Comparison of ENCODE assay signal across 24 mouse cellular contexts in the genomic region with DNA sequence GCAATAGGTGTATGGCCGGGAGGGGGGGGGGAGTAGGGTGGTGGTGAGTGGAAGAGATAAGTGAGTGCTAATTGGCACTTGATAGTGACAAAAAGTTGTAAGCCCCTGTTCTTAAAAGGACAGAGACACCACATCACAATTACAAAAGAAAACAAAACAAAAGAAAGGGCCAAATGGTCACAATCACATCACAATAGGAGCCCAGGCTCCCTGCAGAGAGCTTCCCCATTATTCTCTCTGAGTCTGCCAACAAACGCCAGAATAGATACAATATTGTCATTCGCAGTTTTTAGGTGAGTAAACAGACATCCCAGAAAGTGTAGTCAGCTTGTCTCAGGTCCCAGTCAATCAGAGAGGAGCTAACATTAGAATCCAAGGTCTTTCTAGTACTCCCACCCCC.
DNase-seq lines count a peak whose midpoint lies in the region; ATAC-seq and TF ChIP-seq lines count a peak whose summit lies in the region.
"Had no signal": no experiment of that assay in that cellular context is flagged by ENCODE, and none has a peak within 500 bp of the region (broad histone marks: within the 10 kb centered on the region; RNA-seq: fewer than 3 reads in every experiment).

No protein-coding gene starts in this region.

- no peak overlapping the region for H3K9ac ChIP-seq in ES-E14 (ENCODE audit: insufficient read depth, low read depth, low read length, poor library complexity, severe bottlenecking)
- no peak overlapping the region for H3K9ac ChIP-seq in heart, embryonic 11.5 days (ENCODE audit: low read depth, low read length)
- H3K9ac ChIP-seq: heart, embryonic 13.5 days; hindbrain, embryonic 12.5 days had no signal

- no peaks in the 10 kb centered on the region for H3K36me3 ChIP-seq in ES-E14 (ENCODE audit: control insufficient read depth, insufficient read depth, low read length, poor library complexity, severe bottlenecking)
- H3K36me3 ChIP-seq in heart, embryonic 11.5 days (ENCODE audit: control insufficient read depth, insufficient read depth, low read length) = no peaks in the 10 kb centered on the region
- H3K36me3 ChIP-seq: embryonic facial prominence, embryonic 10.5 days; forebrain, embryonic 10.5 days; heart, embryonic 13.5 days; hindbrain, embryonic 12.5 days had no signal

- TF ChIP-seq CTCF in cerebellum, adult 2 months (IDR thresholded peaks at IDR 0.05; ENCODE audit: borderline replicate concordance, insufficient read depth, low read depth, low read length) = no peak
- TF ChIP-seq CTCF in layer of hippocampus, adult 2 months (conservative IDR thresholded peaks at IDR 0.05) = no peak

- no peaks in the 10 kb centered on the region for H3K9me3 ChIP-seq in ES-E14 (ENCODE audit: control insufficient read depth, insufficient read depth, low read depth, low read length)
- H3K9me3 ChIP-seq in heart, embryonic 11.5 days (replicated peaks; ENCODE audit: control insufficient read depth, low read length) = no peaks in the 10 kb centered on the region
- H3K9me3 ChIP-seq: embryonic facial prominence, embryonic 10.5 days; forebrain, embryonic 10.5 days; heart, embryonic 13.5 days; hindbrain, embryonic 12.5 days had no signal

- TF ChIP-seq POLR2A in cerebellum, adult 2 months (IDR thresholded peaks at IDR 0.05; ENCODE audit: borderline replicate concordance, insufficient read depth, low read length) = no peak

- H3K4me1 ChIP-seq in ES-E14 (ENCODE audit: control insufficient read depth in 2 of 2, insufficient read depth in 2 of 2, low read length in 2 of 2, poor library complexity in 1 of 2) = peaks cover 1 to 2% of the 10 kb centered on the region in 2 experiments; a peak in 1 of 4 replicates
- peaks cover 12% of the 10 kb centered on the region for H3K4me1 ChIP-seq in cerebellum, adult 2 months (ENCODE audit: control insufficient read depth, insufficient read depth, low read length)
- H3K4me1 ChIP-seq in heart, embryonic 11.5 days (ENCODE audit: control insufficient read depth, insufficient read depth, low read length) = no peaks in the 10 kb centered on the region
- H3K4me1 ChIP-seq: heart, embryonic 13.5 days had no signal

- H3K27me3 ChIP-seq in cerebellum, adult 2 months (ENCODE audit: control insufficient read depth, insufficient read depth, low read length) = no peaks in the 10 kb centered on the region
- no peaks in the 10 kb centered on the region for H3K27me3 ChIP-seq in heart, embryonic 11.5 days (ENCODE audit: control insufficient read depth, insufficient read depth, low read length)
- H3K27me3 ChIP-seq: CH12.LX; heart, embryonic 13.5 days had no signal

- no peak overlapping the region for H3K4me2 ChIP-seq in heart, embryonic 11.5 days
- H3K4me2 ChIP-seq: heart, embryonic 13.5 days; hindbrain, embryonic 12.5 days had no signal

- ATAC-seq in heart, embryonic 11.5 days (replicated peaks; ENCODE audit: insufficient number of reproducible peaks, low FRiP score, low TSS enrichment) = no peak
- ATAC-seq: forebrain, embryonic 16.5 days; inflammation-experienced regulatory T-cells, adult 6 months had no signal

- no peak overlapping the region for H3K4me3 ChIP-seq in ES-E14 (ENCODE audit: insufficient read depth in 1 of 2, low read depth in 1 of 2, low read length in 2 of 2, poor library complexity in 1 of 2, severe bottlenecking in 1 of 2)
- no peak overlapping the region for H3K4me3 ChIP-seq in cerebellum, adult 2 months (replicated peaks; ENCODE audit: insufficient read depth, low read depth, low read length)
- no peak overlapping the region for H3K4me3 ChIP-seq in layer of hippocampus, adult 2 months
- H3K4me3 ChIP-seq in heart, embryonic 11.5 days (ENCODE audit: low read depth, low read length) = no peak overlapping the region
- H3K4me3 ChIP-seq: embryonic facial prominence, embryonic 10.5 days; forebrain, embryonic 10.5 days; heart, embryonic 13.5 days; hindbrain, embryonic 12.5 days; myocyte had no signal

- DNase-seq in ES-E14 (ENCODE audit: low read depth, low spot score) (peak; percentile 78), WW6 (ENCODE audit: low read depth, low spot score) (peak; percentile 38)
- peak; percentile 76 to 82 for DNase-seq in cerebellum, adult 2 months
- DNase-seq in retina, embryonic 14.5 days (ENCODE audit: low spot score) = peak; percentile 68
- no peak for DNase-seq in urinary bladder, postnatal 4 days (ENCODE audit: low spot score in 2 of 2)
- DNase-seq in layer of hippocampus, adult 2 months (ENCODE audit: low spot score in 2 of 2) = no peak
- DNase-seq: adrenal gland, postnatal 36 days; B cell, adult 2 months; gastrocnemius, postnatal 10 days; heart, postnatal 14 days; kidney, adult 9 months; kidney, postnatal 25 days; layer of hippocampus, postnatal 36 days; lung, postnatal 4 days; midbrain, embryonic 14.5 days had no signal

- H3K27ac ChIP-seq in ES-E14 (ENCODE audit: insufficient read depth, low read depth, low read length, poor library complexity, severe bottlenecking) = no peak overlapping the region
- no peak overlapping the region for H3K27ac ChIP-seq in cerebellum, adult 2 months (ENCODE audit: insufficient read depth, low read length)
- no peak overlapping the region for H3K27ac ChIP-seq in layer of hippocampus, adult 2 months
- H3K27ac ChIP-seq in heart, embryonic 11.5 days (ENCODE audit: low read depth, low read length) = no peak overlapping the region
- H3K27ac ChIP-seq: embryonic facial prominence, embryonic 10.5 days; forebrain, embryonic 10.5 days; heart, embryonic 13.5 days; hindbrain, embryonic 12.5 days had no signal

- in situ Hi-C loops in ES-E14 (cut with MboI; ENCODE audit: low sequenced_read_pairs in 2 of 2, unreplicated experiment in 2 of 2) = no loop called here

- 5% methylated on average over 3 of the region's 3 CpGs for WGBS in cerebellum, adult 2 months
- WGBS in heart, embryonic 11.5 days (ENCODE audit: insufficient replicate concordance) = 6% methylated on average over 3 of the region's 3 CpGs

TF ChIP-seq in ES-E14, 5 proteins besides CTCF, POLR2A, EP300 and RAD21:
- TF ChIP-seq MAFK (IDR thresholded peaks at IDR 0.05; ENCODE audit: insufficient read depth, low read depth, low read length) = 0 out of 2 replicates have a peak, but pooled peaks have one; percentile 5
- TF ChIP-seq HCFC1 (IDR thresholded peaks at IDR 0.05; ENCODE audit: borderline replicate concordance, insufficient read depth, low read length) = no peak
TF ChIP-seq in ES-E14: peak in this region for 1.

Comparison
In these comparisons a context has a peak if more than half of its experiments do, and no peak if none do; other contexts are left out.
1. DNase-seq: peak in ES-E14 (single experiment), WW6 (single experiment), cerebellum, adult 2 months (2 of 2) and retina, embryonic 14.5 days (single experiment); none in urinary bladder, postnatal 4 days (0 of 2) and layer of hippocampus, adult 2 months (0 of 2).